Mouse (Mus musculus): ENCODE measurements at regions not wholly inside any gene's neighbourhood (a gene's known extent, or its start where the extent isn't known, plus 50 kb on each side); places are given as distances from the start of the nearest gene placed in this dataset.

DNA sequence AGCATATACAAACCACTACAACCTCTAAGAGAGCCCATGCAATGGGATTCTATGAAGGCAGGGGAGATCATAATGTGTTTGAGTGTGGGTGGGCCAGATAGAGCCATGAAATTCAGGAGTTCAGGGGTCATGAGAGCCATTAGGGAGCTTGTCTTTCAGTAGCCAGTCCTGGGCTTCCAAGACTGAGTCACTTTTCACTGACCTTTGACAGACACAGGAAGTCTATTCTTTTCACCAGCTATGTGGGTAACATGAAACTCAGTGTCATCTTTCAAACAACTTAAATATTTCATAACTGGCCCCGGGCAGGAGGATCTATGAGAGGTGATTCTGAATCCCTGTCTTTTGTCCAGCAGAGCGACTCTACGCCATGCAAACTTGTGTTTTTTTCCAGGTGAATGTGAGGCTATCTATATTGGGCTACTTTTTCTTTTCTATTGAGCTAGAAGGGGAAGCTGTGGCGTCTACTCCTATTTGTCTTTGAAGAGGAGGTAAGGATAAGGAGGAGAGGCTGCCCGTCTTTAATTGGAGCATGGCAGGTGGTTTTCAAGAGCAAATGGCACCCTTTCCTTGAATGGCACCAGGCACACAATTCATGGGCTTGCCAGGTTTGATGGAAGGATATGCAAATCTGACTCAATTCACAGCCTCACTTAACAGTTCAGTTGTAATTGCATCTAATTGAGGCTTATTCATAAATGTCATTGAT is 95.6 kb upstream of the Chd2 start:
- DNase-seq, result no peak

DNA sequence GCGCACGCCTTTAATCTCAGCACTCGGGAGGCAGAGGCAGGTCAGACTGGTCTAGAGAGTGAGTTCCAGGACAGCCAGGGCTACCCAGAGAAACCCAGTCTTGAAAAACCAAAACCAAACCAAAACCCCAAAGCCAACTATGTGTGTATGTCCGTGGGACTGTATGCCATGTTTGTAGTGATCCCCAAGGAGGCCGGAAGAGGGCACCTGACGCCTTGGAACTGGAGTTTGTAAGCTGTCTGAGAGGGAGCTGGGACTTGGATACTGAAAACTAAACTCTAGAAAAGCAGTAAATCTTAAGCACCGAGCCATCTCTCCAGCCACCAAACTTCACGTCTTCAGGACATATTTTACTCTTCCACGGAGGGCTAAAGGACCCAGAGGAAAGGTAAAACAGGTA is 93.8 kb upstream of the Chd2 start:
- DNase-seq, result no peak

DNA sequence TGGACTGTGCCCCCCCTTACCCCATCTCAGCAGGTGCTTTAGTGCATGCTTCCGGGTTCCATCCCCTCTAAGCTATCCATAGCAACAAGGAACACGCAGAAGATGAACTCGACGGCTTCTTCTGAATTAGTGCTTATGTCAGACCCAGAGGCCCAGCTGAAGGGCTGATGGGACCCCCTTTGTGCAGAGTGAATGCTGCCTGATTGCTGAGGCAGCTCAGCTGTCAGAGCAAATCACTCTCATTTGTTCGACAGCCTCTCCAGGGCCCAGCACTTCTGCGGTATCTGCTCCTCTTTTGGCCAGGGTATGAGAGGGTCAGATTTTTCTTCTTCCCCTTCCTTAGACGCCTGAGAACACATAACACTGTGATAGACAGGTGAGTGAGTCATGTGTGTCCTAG is 89.2 kb upstream of the Chd2 start:
- DNase-seq, result no peak

DNA sequence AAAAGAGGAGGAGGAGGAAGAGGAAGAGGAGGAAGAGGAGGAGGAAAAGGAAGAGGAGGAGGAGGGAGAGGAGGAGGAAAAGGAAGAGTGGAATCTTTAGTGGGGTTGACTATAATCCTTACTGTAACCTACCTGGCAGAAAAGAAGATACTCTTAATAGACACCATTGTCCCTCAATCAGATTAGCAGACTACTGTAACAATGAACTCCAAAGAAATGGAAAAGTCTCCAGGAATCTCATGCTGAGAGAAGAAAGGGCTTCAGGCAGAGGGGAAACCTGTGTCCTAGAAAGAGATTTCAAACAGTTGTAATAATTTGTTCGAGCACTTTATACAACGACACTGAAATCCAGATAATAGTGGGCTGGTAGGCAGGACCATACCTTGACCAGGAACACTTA is 87.6 kb upstream of the Chd2 start:
- DNase-seq, result no peak

DNA sequence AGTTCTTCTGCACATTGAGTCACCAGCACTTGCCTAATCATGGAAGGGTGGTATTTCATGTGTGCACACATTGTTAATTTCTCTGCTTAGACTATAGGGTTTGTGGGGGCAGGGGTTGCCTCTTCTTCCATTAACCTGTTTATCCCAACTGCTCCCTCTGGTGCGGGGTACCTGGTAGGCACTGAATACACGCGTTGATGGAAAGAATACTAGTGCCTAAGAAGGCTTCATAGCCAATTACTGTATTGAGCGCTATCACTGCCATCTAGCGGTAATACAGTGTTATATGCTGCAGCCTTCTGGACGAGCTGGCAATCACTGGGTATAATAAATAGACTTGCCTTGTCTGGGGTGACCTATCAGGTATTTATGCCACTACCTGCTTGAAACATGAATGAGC is 86.4 kb upstream of the Chd2 start:
- DNase-seq, result peak; percentile 88

DNA sequence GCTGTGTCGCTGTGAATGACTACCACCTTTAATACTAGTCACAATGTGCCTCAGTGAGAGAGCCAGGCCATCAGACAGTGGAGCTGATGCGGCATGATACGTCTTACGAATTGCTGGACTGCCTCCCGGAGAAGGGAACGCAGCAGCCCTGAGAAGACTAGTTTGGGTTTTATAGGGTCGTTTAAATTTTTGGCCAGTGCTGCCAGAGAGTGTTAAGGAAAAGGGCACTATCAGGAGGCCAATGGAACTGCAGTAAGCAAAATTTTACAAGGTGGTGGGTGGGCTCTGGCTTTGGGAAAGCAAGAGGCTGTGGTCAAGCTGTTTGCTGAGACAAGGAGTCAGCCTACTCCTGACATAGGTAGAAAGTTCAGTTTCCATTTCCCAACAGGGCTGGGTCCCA is 84.7 kb upstream of the Chd2 start:
- no peak for DNase-seq

DNA sequence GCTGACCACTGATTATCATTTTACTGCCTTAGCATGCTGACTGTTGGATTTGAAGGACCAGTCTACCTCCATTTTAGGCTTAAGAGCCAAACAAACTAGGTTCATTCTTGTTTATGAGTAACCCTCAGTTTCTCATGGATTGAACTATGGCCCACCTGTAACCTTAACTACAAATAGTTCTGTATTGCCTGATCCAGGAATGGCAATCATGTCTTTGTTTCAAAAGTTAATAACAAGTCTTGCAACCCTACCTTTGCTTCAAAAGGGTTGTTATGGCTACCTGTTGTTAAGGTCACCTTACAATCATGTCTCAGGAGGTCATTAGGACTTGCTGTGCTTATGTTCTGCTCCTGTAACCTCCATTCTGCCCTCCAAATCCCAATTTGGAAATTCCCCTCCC is 84.0 kb upstream of the Chd2 start:
- no peak for DNase-seq

DNA sequence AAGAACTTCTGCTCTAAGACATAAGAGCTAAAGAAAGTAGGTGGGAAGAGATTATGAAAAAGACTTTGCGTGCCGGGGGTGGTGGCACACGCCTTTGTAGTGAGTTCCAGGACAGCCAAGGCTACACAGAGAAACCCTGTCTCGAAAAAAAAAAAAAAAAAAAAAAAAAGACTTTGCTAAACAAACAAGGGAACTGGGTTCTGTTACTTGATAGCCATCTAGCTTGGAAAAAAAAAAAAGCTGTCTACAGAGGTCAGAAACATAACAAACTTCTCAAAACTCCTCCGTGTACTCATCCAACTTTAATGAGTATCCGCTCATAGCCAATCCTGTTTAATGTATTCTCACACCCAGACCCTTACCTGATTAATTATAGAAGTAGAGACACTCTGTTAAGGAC is 83.4 kb upstream of the Chd2 start:
- DNase-seq, result no peak

DNA sequence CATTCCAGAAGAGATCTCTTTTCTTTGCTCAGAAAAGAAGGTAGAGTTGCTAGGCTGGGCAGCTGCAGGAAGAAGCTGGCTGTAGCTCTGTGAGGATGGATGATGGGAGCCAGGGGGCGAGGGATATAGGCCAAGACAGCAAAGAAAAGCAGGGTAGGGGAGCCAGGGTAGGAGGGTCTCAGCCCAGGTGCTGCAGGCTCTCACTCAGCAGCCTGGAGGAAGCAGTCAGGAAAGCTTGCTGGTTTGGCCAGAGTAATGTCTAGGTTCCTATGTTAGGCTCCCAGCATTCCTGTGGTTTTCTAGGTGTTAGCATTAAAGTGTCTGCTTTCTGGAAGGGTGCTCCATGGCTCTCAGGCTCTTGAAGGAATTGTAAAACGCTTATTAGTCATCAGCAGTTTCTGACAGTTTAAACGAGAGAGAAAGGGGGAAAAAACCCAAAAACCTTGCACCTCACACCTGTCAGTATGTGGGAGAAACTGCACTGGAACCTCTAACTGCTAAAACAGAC is 82.5 kb upstream of the Chd2 start:
- DNase-seq, result peak; percentile 32

DNA sequence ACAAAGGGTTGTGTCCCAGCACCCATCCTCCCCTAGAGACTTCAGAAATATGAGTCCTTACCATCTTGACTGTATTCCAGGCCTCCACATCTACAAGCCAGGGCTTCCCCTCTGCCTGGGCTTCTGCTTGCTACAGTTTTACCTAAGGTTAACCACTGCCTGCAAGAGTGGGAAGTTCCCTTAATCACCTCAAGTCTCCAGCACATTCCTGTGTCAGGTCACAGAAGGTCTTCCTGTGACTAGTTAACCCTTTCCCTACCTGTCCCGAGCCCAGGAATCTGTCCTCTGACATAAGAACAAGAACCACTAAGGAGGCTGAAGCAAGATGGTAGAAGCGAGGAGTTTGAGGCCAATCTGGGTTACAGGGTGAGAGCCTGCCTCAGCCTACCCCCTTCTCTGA is 80.8 kb upstream of the Chd2 start:
- DNase-seq, result no peak

DNA sequence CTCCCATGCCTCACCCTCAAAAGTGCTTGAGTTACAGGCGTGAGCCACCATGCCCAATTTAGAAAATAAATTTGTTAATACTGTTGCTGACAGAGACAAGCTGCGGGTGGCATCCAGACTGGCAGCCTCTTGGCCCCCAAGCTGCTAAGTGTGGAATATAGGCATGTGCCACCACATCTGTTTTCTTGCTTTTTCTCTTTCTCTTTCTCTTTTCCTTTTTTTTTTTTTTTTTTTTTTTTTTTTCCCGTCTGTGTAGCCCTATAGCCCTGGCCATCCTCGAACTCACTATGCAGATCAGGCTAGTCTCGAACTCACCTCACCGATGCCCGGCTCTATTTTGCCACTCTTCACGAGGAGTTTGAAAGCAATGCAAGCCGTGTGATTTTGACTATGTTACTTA is 78.7 kb upstream of the Chd2 start:
- DNase-seq, result no peak

DNA sequence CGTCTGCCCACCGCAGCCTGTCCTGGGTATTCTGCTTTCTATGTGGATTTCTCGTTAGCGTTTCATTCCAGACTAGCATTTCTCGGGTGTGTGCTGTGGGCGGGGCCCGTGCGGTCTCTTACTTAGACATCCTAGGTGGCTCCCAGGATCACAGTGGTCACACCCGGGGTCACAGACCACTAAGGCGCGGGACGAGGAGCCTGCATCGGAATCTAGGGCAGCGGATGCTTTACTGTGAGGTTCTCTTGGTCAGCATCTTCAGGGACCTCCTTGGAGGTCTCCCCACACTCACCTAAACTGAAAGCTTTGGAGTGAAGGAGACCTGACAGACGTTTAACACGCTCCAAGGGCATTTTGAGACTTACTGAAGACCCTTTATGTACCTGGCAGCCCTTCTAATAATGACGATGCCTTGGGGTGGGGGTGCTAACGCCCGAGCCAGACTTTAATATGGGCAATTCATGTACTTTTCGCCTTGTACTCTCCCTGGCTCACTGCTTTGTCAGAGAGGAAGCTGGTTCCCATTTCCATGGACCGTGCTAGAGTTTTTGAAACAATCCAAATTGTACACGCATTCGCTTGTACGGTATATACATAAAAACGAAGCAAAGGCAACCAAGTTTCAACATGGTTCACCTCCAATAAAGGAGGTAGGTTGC is 77.3 kb upstream of the Chd2 start:
- DNase-seq, result no peak

DNA sequence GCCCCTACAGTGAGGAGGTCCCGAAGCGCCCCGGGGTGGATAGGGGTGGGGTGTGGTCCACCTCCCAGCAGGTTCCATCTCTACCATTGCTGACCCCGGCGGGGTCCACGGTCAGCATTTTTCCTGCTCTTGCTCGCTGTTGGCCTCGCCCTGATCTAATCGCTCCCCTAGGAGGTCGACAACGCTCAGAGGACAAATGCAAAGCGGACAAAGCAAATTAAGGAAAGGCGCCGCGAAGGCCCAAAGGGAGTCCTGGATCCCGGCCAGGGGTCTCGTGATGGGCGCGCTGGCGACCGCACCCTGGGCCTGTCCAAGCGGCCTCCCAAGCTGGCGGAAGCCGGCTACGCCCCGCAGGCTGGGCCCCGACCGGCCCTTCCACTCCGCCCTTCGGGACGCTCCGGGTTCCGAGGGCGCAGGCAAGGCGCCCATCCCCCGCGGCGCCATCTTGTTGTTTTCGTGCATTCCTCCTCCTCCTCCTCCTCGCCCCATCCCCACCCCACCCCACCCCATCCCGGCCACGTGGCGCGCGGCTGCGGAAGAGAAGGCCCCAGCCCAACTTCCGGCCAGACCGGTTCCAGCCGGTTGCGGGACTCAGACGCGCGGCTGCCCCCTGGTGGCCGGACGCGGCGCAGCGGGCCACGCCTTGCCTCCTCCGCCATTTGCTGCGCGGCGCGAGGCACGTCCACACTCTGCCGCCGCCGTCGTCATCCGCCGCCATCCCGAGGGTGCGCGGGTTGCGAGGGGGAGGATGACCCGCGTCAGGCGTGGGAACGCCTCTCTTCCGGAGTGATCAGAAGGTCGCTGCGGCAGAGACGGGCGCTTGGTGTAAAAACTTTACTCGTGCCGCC is 76.5 kb upstream of the Chd2 start:
- peak; percentile 98 for DNase-seq

DNA sequence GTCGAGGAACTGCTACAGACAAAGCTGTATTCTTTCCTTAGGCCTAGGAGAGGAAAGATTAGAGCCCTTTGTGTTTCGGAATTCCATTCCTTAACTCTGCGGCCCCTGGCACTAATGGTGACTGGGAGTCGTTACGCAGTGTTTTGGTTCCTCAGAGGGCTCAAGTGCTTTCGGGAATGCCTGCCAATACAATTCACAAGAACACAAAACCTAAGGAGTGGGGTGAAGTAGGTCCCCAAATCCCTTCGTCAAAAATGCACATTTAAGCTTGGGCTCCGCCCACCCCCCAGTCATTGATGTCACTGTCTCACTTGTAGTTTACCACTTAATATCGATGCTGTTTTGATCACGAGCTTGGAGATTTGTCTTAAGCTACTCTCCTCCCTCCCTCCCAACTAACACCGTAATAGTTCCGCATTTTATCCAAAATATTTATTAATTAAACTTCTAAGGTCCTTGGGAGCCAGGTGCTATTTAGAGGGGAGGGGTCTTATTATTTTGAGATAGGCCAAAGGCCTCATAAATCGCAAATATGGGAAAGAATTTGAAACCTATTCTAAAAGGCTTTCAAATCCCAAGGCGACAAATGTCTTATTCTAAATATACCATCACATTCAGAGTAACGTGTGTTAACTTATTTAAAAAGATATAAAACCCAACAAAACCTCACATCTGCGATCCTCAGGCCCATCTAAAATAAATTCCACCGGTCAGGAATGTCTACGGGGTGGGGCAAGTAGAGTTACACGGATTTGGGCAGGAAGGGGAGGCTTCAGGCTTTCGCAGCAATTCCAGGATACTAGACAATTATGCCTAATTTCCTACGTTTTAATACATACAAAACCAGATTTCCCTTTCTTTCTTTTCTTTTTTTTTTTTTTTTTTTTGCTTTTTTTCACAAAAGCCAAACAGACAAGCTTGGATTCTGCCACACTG is 75.6 kb upstream of the Chd2 start:
- DNase-seq, result peak; percentile 72

DNA sequence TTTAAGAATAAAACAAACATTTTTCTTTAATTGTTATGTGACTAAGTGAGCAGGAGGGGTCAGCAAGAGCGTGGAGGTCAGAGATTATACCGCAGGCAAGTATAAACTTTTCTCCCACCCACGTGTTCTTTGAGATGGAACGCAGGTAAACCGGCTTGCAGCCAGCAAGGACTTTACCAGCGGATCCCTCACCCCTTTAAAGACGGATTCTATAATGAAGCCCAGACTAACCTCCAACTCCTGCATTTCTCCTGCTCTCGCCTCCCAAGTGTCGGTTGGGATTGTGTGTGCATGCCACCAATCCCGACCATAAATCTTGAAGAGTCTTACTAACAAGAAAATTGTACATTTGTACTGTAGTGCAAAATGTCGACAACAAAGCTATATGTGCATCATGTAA is 74.4 kb upstream of the Chd2 start:
- no peak for DNase-seq

DNA sequence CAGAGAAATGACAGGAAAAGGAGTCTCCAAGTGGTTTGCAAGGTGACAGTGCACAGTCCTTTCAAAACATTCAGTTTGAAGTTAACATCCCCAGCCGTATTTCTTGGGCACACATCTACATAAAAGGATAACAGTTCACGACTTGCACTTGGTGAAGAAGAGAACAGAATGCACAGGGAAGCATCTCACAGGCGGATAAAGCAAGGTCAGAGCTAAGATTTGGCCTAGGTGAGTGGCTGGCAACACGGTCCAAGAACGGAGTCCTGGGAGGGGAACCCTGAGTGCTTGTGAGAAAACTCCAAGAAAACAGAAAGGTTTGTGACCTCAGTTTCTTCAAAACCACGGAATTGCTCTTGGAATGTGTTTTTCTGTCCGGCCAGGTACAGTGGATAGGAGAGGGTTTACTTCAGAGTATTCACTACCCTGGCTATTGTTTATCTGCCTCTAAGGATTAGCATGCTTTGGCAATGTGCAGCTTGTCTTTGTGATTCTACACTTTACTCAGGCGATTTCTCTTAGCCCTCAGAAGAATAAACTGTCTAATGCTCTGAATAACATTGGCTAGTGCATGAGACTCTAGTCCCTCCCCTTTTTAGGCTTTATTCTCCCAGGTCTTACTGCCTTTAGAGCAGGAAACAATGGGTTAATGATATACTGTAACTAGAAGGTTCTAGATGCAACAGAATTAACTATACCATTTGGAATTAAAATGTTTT is 73.4 kb upstream of the Chd2 start:
- no peak for DNase-seq

DNA sequence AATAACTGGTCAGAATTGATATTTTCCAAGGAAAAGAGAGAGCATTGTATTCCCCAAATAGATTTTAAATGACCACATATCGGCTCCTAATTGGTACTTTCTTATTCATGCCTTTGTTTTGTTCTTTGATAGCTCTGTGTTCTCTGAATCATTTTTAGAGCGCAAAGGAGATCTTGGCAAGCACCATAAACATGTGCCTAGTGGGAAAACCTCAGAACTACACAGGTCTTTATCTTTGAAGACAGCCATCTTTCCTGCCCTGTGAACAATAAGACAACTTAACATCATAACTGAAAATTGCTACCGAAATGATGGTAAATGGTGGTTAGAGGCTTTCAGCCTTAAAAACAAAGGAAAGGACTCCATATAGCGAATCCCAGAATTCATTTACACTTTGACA is 72.7 kb upstream of the Chd2 start:
- DNase-seq, result no peak

DNA sequence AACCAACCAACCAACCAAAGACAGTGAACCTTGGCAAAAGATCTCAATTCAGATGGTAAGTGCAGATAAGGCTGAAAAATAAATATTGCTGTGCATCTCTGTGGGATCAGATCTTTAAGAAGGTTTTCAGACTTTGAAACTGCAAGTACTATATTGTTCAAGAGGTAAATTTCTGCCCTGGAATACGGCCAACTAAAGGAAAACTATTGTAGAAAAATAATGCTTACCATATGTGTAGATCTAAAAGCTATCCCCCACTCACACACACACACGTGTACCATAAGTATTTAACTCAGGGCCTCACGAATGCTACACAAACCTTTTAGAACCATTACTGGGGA is 71.1 kb upstream of the Chd2 start:
- DNase-seq, result no peak

DNA sequence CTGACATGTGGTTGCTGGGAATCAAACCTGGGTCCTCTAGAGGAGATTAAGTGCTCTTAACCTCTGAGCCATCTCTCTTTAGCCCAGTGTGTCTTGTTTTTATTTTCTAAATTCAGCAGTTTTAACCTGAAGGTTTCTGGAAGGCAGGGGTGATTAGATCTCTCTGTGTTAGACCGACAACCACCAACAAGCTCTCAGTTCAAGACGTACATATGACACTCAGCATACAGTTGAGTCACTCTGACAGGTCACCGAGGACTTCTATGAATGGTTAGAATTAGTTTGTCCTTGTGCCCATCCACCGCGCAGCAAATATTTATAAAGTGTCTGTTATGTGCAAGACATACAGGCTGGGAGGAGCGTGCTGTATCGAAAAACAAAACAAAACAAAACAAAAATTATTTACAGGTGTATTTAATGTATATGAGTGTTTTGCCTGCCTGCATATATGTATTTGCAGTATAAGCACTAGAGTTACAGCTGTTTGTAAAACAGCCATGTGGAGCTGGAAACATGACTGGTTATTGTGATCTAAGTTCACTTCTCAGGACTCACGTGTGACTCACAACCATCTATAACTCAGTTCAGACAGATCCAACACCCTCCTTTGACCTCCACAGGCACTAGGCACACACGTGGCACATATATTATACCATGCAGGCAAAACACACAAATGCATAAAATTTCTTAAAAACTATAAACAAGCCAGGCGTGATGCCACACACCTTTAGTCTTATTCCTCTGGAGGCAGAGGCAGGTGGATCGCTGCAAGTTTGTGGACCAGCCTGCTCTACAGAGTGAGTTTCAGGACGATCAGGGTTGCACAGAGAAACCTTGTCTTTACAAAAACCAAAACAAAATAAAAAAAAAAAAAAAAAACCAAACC is 70.5 kb upstream of the Chd2 start:
- DNase-seq, result no peak

DNA sequence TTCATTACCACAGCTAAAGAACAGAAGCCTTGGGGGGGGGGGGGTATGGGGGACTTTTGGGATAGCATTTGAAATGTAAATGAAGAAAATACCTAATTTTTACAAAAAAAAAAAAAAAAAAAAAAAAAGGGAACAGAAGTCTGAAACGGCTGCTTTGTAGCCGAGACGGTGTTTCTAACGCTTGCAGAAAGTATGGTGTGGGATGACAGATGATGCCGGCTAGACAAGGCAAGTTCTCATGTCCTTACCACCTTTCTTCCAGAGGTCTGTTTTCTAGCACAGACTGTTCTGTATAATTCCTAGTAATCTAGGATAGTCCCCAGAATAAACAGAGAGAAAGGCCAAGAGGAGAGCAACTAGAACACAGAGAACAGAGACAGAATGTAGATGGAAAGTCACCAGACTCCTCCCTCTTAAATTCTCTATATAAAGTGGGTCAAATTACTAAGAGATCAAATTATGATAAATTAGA is 67.2 kb upstream of the Chd2 start:
- no peak for DNase-seq
